Mouse (Mus musculus) neural tube, embryonic 12.5 days (tissue): ENCODE measurements around the gene Ranbp9. TPM values are rescaled to one million over a fixed set of nuclear protein-coding genes. Genes with fewer than 3 reads are reported as not detected.

Experiments used
- ATAC-seq: fragments of 200-750 bp; cut with Nextera tagmentation; 2 replicates; pipeline ENCODE4 v1.8.0; 2017; ENCODE audit warnings: low read depth, mild to moderate bottlenecking, moderate TSS enrichment, moderate library complexity; ENCODE audit not compliant: low FRiP score
- H3K27ac ChIP-seq: fragments of 300-500 bp; sonication (generic); 2 replicates; pipeline ENCODE4 v1.5.1; 2016
- H3K27me3 ChIP-seq: fragments of 300-500 bp; sonication (generic); replicated peaks from 2 replicates; pipeline ENCODE4 v1.6.1; 2016; ENCODE audit warnings: mild to moderate bottlenecking
- H3K36me3 ChIP-seq: fragments of 300-500 bp; sonication (generic); 2 replicates; pipeline ENCODE4 v1.6.1; 2016; ENCODE audit warnings: mild to moderate bottlenecking
- H3K4me1 ChIP-seq: fragments of 300-500 bp; sonication (generic); 2 replicates; pipeline ENCODE4 v1.6.1; 2016
- H3K4me2 ChIP-seq: fragments of 300-500 bp; sonication (generic); replicated peaks from 2 replicates; pipeline ENCODE4 v1.6.1; 2016; ENCODE audit warnings: mild to moderate bottlenecking
- H3K4me3 ChIP-seq: fragments of 300-500 bp; sonication (generic); 2 replicates; pipeline ENCODE4 v1.5.1; 2016
- H3K9ac ChIP-seq: fragments of 300-500 bp; sonication (generic); 2 replicates; pipeline ENCODE4 v1.6.1; 2016; ENCODE audit warnings: mild to moderate bottlenecking
- H3K9me3 ChIP-seq: fragments of 300-500 bp; sonication (generic); 2 replicates; pipeline ENCODE4 v1.6.1; 2016; ENCODE audit warnings: mild to moderate bottlenecking
- WGBS: fragments of 180-500 bp; shearing (Covaris S2); methylation state at CpG from one replicate; pipeline ENCODE4 v1.1.7; 2016; 5-methylcytosine and 5-hydroxymethylcytosine counted together
- polyA plus RNA-seq: library from polyadenylated mRNA; unstranded; fragments of >200 nt; fragmentation: Nextera tagmentation; extraction: Ambion mirVana; gene quantifications from 2 replicates; pipeline ENCODE4 v1.2.1, GENCODE M21; 2016

Gene Ranbp9
- polyA plus RNA-seq, 1 experiment from 2014 or later = 13.4 TPM

DNA sequence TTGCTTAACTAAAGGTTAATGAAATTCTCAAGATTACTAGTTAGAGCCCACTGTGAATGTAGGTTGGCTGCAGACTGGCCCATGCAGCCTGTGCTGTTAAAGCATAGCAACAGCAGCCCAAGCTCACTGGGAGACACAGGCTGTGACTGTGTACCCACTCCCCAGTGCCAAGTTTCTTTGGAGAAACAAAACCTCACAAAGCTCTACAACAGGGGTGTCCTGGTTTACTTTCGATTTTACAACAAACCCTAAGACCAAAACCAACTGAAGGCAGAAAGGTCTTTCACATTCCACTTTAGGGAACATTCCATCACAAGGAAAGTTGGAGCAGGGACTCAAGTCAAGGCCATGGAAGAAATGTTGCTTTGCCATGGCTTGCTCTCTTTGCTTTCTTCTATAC lies 38.5 kb downstream of the Ranbp9 start:
- Histone ChIP-seq H3K9me3 (no peaks in the 10 kb centered on the region), H3K9ac (no peak overlapping the region), H3K4me1 (0 out of 2 replicates have a peak, but pooled peaks cover 4% of the 10 kb centered on the region), H3K36me3 (no peaks in the 10 kb centered on the region), H3K4me2 (no peak overlapping the region), H3K27me3 (no peaks in the 10 kb centered on the region), H3K27ac (no peak overlapping the region), H3K4me3 (no peak overlapping the region)
- ATAC-seq = no peak
- whole genome bisulfite sequencing = 86% methylated on average over 1 of the region's 1 CpGs

DNA sequence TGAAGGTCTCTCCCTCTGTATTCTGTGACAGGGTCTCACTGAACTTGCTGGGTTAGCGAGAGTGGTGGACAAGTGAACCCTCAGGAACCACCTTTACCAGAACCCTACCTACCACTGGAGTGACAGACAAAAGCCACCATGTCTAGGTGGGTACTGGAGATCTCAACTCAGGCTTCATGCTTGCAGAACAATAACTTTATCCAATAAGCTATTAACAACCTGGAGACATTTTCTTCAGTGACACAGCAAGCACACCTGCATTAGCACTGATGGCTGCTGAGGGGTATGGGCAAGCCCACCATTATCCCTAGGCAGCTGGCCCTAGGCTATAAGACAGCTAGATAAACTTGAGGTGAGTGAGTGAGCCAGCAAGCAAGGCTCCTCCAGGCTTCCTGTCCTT lies 40.7 kb downstream of the Ranbp9 start:
- ATAC-seq = no peak
- Histone ChIP-seq H3K4me1 (no peaks in the 10 kb centered on the region), H3K27ac (no peak overlapping the region), H3K4me3 (no peak overlapping the region), H3K27me3 (no peaks in the 10 kb centered on the region), H3K36me3 (no peaks in the 10 kb centered on the region), H3K9ac (no peak overlapping the region), H3K4me2 (no peak overlapping the region), H3K9me3 (no peaks in the 10 kb centered on the region)
- 90% methylated on average over 1 of the region's 1 CpGs for WGBS

- H3K4me1 ChIP-seq = no peaks in the 10 kb centered on the region
- no peaks in the 10 kb centered on the region for H3K27me3 ChIP-seq
- H3K4me2 ChIP-seq = no peak overlapping the region
- peaks cover 12% of the 10 kb centered on the region; the same call in 1 of the 2 replicates for H3K36me3 ChIP-seq
- H3K4me3 ChIP-seq = no peak overlapping the region
- no peak overlapping the region for H3K9ac ChIP-seq
- no peak overlapping the region for H3K27ac ChIP-seq
- ATAC-seq = no peak
- 81% methylated on average over 2 of the region's 2 CpGs for WGBS
- no peaks in the 10 kb centered on the region for H3K9me3 ChIP-seq
Measured at GRCm38 (mm10) chr13:43433395-43433794, 47.7 kb downstream of the Ranbp9 start.

- no peak for ATAC-seq
- no peak overlapping the region for H3K9ac ChIP-seq
- H3K27ac ChIP-seq = no peak overlapping the region
- no peaks in the 10 kb centered on the region for H3K27me3 ChIP-seq
- no peak overlapping the region for H3K4me3 ChIP-seq
- peaks cover 20% of the 10 kb centered on the region for H3K36me3 ChIP-seq
- H3K4me1 ChIP-seq = no peaks in the 10 kb centered on the region
- WGBS = 94% methylated on average over 4 of the region's 4 CpGs
- no peaks in the 10 kb centered on the region for H3K9me3 ChIP-seq
- no peak overlapping the region for H3K4me2 ChIP-seq
Measured at GRCm38 (mm10) chr13:43428436-43428835, 52.6 kb downstream of the Ranbp9 start.

DNA sequence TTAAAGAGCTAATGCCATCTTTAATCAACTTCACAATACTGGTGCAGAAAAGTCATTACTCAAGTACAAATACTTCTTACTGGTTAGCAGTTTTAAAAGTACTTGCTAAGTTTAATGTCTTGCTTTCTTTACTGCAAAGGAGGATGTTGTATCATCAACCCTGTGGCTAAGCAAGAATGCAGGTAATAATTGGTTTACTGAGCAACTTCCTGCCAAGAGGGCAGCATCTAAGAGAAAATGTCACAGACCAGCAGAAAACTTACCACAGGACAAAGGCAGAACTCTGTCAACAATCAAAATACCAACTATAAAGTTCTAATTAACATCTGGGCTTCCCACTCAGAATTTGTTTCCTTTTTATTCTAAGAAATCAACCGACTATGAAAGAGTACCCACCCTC lies 65.8 kb downstream of the Ranbp9 start:
- H3K27me3 ChIP-seq = no peaks in the 10 kb centered on the region
- H3K9me3 ChIP-seq = no peaks in the 10 kb centered on the region
- no peak overlapping the region for H3K9ac ChIP-seq
- H3K4me1 ChIP-seq = no peaks in the 10 kb centered on the region
- H3K4me3 ChIP-seq = no peak overlapping the region
- WGBS = 91% methylated on average over 1 of the region's 1 CpGs
- peaks cover 63% of the 10 kb centered on the region for H3K36me3 ChIP-seq
- H3K4me2 ChIP-seq = no peak overlapping the region
- H3K27ac ChIP-seq = no peak overlapping the region
- ATAC-seq = no peak

- Histone ChIP-seq H3K4me2 (no peak overlapping the region), H3K27ac (no peak overlapping the region), H3K4me1 (no peaks in the 10 kb centered on the region), H3K27me3 (no peaks in the 10 kb centered on the region), H3K9me3 (no peaks in the 10 kb centered on the region), H3K4me3 (no peak overlapping the region), H3K36me3 (peaks cover 54% of the 10 kb centered on the region), H3K9ac (no peak overlapping the region)
- WGBS = 92% methylated on average over 2 of the region's 2 CpGs
- no peak for ATAC-seq
Measured at GRCm38 (mm10) chr13:43413611-43414010, 67.5 kb downstream of the Ranbp9 start.

GRCm38 (mm10) chr13:43412311-43412710 lies 68.8 kb downstream of the Ranbp9 start:
- H3K4me1 ChIP-seq = no peaks in the 10 kb centered on the region
- no peak overlapping the region for H3K27ac ChIP-seq
- no peaks in the 10 kb centered on the region for H3K27me3 ChIP-seq
- H3K36me3 ChIP-seq = peaks cover 57% of the 10 kb centered on the region
- WGBS = 89% methylated on average over 7 of the region's 7 CpGs
- H3K4me3 ChIP-seq = no peak overlapping the region
- H3K9me3 ChIP-seq = no peaks in the 10 kb centered on the region
- no peak overlapping the region for H3K9ac ChIP-seq
- no peak overlapping the region for H3K4me2 ChIP-seq
- no peak for ATAC-seq

GRCm38 (mm10) chr13:43399576-43399975 lies 81.5 kb downstream of the Ranbp9 start:
- WGBS = 90% methylated on average over 5 of the region's 5 CpGs
- Histone ChIP-seq H3K27me3 (no peaks in the 10 kb centered on the region), H3K4me2 (peak overlapping the region; percentile 70), H3K9ac (no peak overlapping the region), H3K4me1 (peaks cover 7% of the 10 kb centered on the region; the same call in 1 of the 2 replicates), H3K27ac (no peak overlapping the region), H3K36me3 (peaks cover 41% of the 10 kb centered on the region), H3K4me3 (no peak overlapping the region), H3K9me3 (no peaks in the 10 kb centered on the region)
- ATAC-seq = no peak

- peaks cover 7% of the 10 kb centered on the region; the same call in 1 of the 2 replicates for H3K4me1 ChIP-seq
- peak within 1 kb of the TSS; percentile 70 for H3K4me2 ChIP-seq
- WGBS = 1% methylated on average over 72 of the region's 72 CpGs
- peaks cover 38% of the 10 kb centered on the region for H3K36me3 ChIP-seq
- H3K4me3 ChIP-seq = peak within 1 kb of the TSS; percentile 90
- H3K27me3 ChIP-seq = no peaks in the 10 kb centered on the region
- peak within 1 kb of the TSS; percentile 89 for H3K27ac ChIP-seq
- H3K9me3 ChIP-seq = no peaks in the 10 kb centered on the region
- H3K9ac ChIP-seq = peak within 1 kb of the TSS; percentile 86
- peak; percentile 91 for ATAC-seq
Measured at GRCm38 (mm10) chr13:43398297-43399080, 82.6 kb downstream of the Ranbp9 start, which contains the start of gene Nol7. TSS of gene Nol7 (plus strand) at chr13:43398390.

- Histone ChIP-seq H3K27ac (no peak overlapping the region), H3K36me3 (peaks cover 32% of the 10 kb centered on the region), H3K4me2 (peak overlapping the region; percentile 70), H3K27me3 (no peaks in the 10 kb centered on the region), H3K4me3 (peak overlapping the region; percentile 90), H3K9ac (no peak overlapping the region), H3K4me1 (peaks cover 7% of the 10 kb centered on the region; the same call in 1 of the 2 replicates), H3K9me3 (no peaks in the 10 kb centered on the region)
- WGBS = 49% methylated on average over 15 of the region's 17 CpGs
- peak; percentile 71 for ATAC-seq
Measured at GRCm38 (mm10) chr13:43397700-43398296, 83.3 kb downstream of the Ranbp9 start.

- Histone ChIP-seq H3K27ac (no peak overlapping the region), H3K4me2 (no peak overlapping the region), H3K9ac (no peak overlapping the region), H3K4me1 (no peaks in the 10 kb centered on the region), H3K36me3 (peaks cover 11% of the 10 kb centered on the region), H3K27me3 (no peaks in the 10 kb centered on the region), H3K4me3 (no peak overlapping the region), H3K9me3 (no peaks in the 10 kb centered on the region)
- ATAC-seq = no peak
- 97% methylated on average over 10 of the region's 10 CpGs for WGBS
Measured at GRCm38 (mm10) chr13:43385321-43385720, 95.8 kb downstream of the Ranbp9 start.

DNA sequence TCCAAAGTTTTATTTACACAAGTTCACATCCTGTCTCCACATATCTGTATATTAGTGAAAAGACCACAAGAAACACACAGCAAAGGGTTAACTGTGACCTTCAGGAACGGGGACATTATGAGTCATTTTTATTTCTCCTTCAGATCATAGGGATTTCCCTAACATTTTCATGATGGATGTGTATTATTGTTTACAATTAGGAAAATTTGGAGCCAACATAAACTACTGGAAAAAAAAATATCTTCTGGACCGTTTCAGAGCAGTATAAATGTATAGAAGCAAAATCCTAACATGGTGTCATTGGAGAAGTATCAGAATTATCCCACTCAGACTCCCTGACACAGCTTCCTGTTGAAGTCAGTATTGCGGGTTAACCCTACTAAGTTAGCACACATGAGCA lies 101.1 kb downstream of the Ranbp9 start:
- 89% methylated on average over 3 of the region's 3 CpGs for WGBS
- no peak overlapping the region for H3K4me3 ChIP-seq
- H3K4me2 ChIP-seq = no peak overlapping the region

More for the DNA sequence above, 101.1 kb downstream of the Ranbp9 start:
- H3K4me1 ChIP-seq = 0 out of 2 replicates have a peak, but pooled peaks cover 3% of the 10 kb centered on the region
- H3K36me3 ChIP-seq = peaks cover 17% of the 10 kb centered on the region
- H3K9ac ChIP-seq = no peak overlapping the region
- no peaks in the 10 kb centered on the region for H3K9me3 ChIP-seq
- H3K27ac ChIP-seq = no peak overlapping the region
- H3K27me3 ChIP-seq = no peaks in the 10 kb centered on the region
- ATAC-seq = no peak
